Comparison of ENCODE assay signal across 7 mouse cellular contexts in the genomic region with DNA sequence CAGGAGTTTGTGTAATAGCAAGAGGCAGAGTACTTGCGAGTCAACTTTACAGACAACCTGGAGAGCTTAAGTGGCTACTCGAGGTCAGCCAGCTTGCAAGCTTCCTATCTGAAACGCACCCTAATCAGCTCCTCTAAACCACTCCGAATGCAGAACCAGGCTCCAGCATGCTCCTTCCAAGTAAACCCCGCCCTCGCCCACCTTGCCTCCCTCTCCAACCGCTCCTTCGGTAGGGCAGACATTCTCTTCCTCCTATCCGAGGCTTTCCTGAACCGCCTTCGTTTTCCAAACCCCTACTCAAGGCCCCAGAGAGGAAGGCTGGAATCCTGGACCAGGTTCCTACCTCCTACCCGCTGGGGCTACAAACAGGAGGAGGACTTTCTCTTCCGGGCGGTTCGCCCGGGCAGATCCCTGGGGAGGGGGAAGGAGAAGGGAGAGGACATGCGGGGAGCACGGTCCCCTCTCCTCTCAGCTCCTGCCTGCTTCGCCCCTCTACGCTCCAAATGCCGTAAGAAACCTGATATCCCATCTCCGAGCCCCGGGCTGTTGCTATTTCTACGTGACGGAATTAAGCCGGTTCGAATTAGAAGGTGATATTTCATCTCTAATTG. TPM values are rescaled to one million over a fixed set of nuclear protein-coding genes. Genes with fewer than 3 reads are reported as not detected.
DNase-seq lines count a peak whose midpoint lies in the region; ATAC-seq and TF ChIP-seq lines count a peak whose summit lies in the region.

No protein-coding gene starts in this region.

- H3K9me3 ChIP-seq in hindbrain, postnatal 0 days (ENCODE audit: low read length), result no peaks in the 10 kb centered on the region
- H3K9me3 ChIP-seq in megakaryocyte, embryonic 14.5 days, result no peaks in the 10 kb centered on the region

- peak; percentile 62 for ATAC-seq in hindbrain, postnatal 0 days

- H3K4me3 ChIP-seq in hindbrain, postnatal 0 days (ENCODE audit: low read length), result peak overlapping the region; percentile 79
- H3K4me3 ChIP-seq in megakaryocyte, embryonic 14.5 days (replicated peaks), result peak overlapping the region; percentile 92

- DNase-seq in ZHBTc4 (ENCODE audit: low read depth, low spot score), result peak; percentile 89
- peak; percentile 80 to 83 for DNase-seq in cerebellum, postnatal 10 days
- peak; percentile 59 to 80 for DNase-seq in gastrocnemius, adult 8-10 months (ENCODE audit: low spot score in 2 of 2)
- peak; percentile 70 for DNase-seq in hindbrain, postnatal 0 days (ENCODE audit: low spot score)
- peak; percentile 51 to 52 for DNase-seq in left cerebral cortex, postnatal 14 days (ENCODE audit: low spot score in 2 of 2)
- peak; percentile 40 for DNase-seq in right cerebral cortex, postnatal 14 days

- H3K4me1 ChIP-seq in hindbrain, postnatal 0 days (ENCODE audit: insufficient read depth, low read length), result no peaks in the 10 kb centered on the region
- H3K4me1 ChIP-seq in megakaryocyte, embryonic 14.5 days, result peaks cover 14% of the 10 kb centered on the region

- peak overlapping the region; percentile 89 for H3K27ac ChIP-seq in hindbrain, postnatal 0 days

- no peak for TF ChIP-seq CTCF in hindbrain, postnatal 0 days (IDR thresholded peaks at IDR 0.05; ENCODE audit: low read depth)

- peak overlapping the region; percentile 88 for H3K4me2 ChIP-seq in hindbrain, postnatal 0 days (ENCODE audit: low read depth, low read length)

- peak overlapping the region; percentile 90 for H3K9ac ChIP-seq in hindbrain, postnatal 0 days (replicated peaks; ENCODE audit: low read length)

- H3K36me3 ChIP-seq in hindbrain, postnatal 0 days (ENCODE audit: insufficient read depth, low read length), result no peaks in the 10 kb centered on the region
- H3K36me3 ChIP-seq in megakaryocyte, embryonic 14.5 days (replicated peaks; ENCODE audit: low read length), result no peaks in the 10 kb centered on the region

- intact Hi-C loops in left cerebral cortex, postnatal 14 days (cut with DNase I), result loop anchor here (1.0 to 5.0 kb wide), 2 partner anchors 46 to 89 kb away; partner anchors contain the start of gene Bmpr1a

- H3K27me3 ChIP-seq in hindbrain, postnatal 0 days (ENCODE audit: insufficient read depth, low read length), result no peaks in the 10 kb centered on the region
- H3K27me3 ChIP-seq in megakaryocyte, embryonic 14.5 days (replicated peaks), result peaks cover 90% of the 10 kb centered on the region

- under 1% methylated on average over 25 of the region's 27 CpGs for WGBS in hindbrain, postnatal 0 days

RNA-seq across cellular contexts. Expression of gene 9230112D13Rik, which starts 25.9 kb away (rescaled TPM):
- total RNA-seq in gastrocnemius, adult 8-10 months (2022), result not detected
- total RNA-seq in hindbrain, postnatal 0 days (2014; rRNA removed), result not detected in 2 replicates
- polyA plus RNA-seq in hindbrain, postnatal 0 days (2015; fragmentation: Nextera tagmentation; extraction: Ambion mirVana), result not detected in 2 replicates
- total RNA-seq in left cerebral cortex, postnatal 14 days (2021), result not detected
- not detected in 2 replicates for polyA plus RNA-seq in megakaryocyte, embryonic 14.5 days (2012; ENCODE audit: insufficient read depth, low replicate concordance)

RNA-seq across cellular contexts. Expression of gene Ldb3, which starts 40.0 kb away (rescaled TPM):
- total RNA-seq in gastrocnemius, adult 8-10 months (2022), result 1,000 to 10,000 TPM; 1,553 to 2,052 (median 1,838) TPM
- 1.6 and 1.7 TPM in 2 replicates for total RNA-seq in hindbrain, postnatal 0 days (2014; rRNA removed)
- 1.3 and 1.4 TPM in 2 replicates for polyA plus RNA-seq in hindbrain, postnatal 0 days (2015; fragmentation: Nextera tagmentation; extraction: Ambion mirVana)
- total RNA-seq in left cerebral cortex, postnatal 14 days (2021), result 1 to 10 TPM; 1.3 to 1.6 TPM
- polyA plus RNA-seq in megakaryocyte, embryonic 14.5 days (2012; ENCODE audit: insufficient read depth, low replicate concordance), result not detected in 2 replicates

RNA-seq across cellular contexts. Expression of gene Bmpr1a, which starts 45.4 kb away (rescaled TPM):
- total RNA-seq in gastrocnemius, adult 8-10 months (2022), result 10 to 100 TPM; 42.9 to 52.0 (median 48.1) TPM
- total RNA-seq in hindbrain, postnatal 0 days (2014; rRNA removed), result 52.5 and 53.8 TPM in 2 replicates
- polyA plus RNA-seq in hindbrain, postnatal 0 days (2015; fragmentation: Nextera tagmentation; extraction: Ambion mirVana), result 20.6 and 21.1 TPM in 2 replicates
- 10 to 100 TPM; 31.0 to 34.5 TPM for total RNA-seq in left cerebral cortex, postnatal 14 days (2021)
- polyA plus RNA-seq in megakaryocyte, embryonic 14.5 days (2012; ENCODE audit: insufficient read depth, low replicate concordance), result 0.36 TPM in 1 of 2 replicates, not detected in the other

RNA-seq across cellular contexts. Expression of gene Opn4, which starts 51.4 kb away (rescaled TPM):
- not detected for total RNA-seq in gastrocnemius, adult 8-10 months (2022)
- total RNA-seq in hindbrain, postnatal 0 days (2014; rRNA removed), result not detected in 2 replicates
- 0.14 TPM in 1 of 2 replicates, not detected in the other for polyA plus RNA-seq in hindbrain, postnatal 0 days (2015; fragmentation: Nextera tagmentation; extraction: Ambion mirVana)
- not detected for total RNA-seq in left cerebral cortex, postnatal 14 days (2021)
- polyA plus RNA-seq in megakaryocyte, embryonic 14.5 days (2012; ENCODE audit: insufficient read depth, low replicate concordance), result not detected in 2 replicates

Comparison
In these comparisons a context has a peak if more than half of its experiments do, and no peak if none do; other contexts are left out.
1. Peak in every context shown above with its lines: DNase-seq, ATAC-seq, H3K4me3 ChIP-seq and H3K27ac ChIP-seq.
2. RNA of gene Ldb3, which starts 40.0 kb away (total RNA-seq): 1,553 to 2,052 TPM in gastrocnemius, adult 8-10 months; 1.6 to 1.7 TPM in hindbrain, postnatal 0 days and 1.3 to 1.6 TPM in left cerebral cortex, postnatal 14 days; every median in the first group is over 100 times any median in the second.